Mouse (Mus musculus) layer of hippocampus, adult 8-10 months (tissue): ENCODE data around the gene Gimap8. TPM values are rescaled to one million over a fixed set of nuclear protein-coding genes. Genes with fewer than 3 reads are reported as not detected.
"Not testable (repeated sequence)": the region's sequence is repeated elsewhere in the genome, so short reads cannot be mapped to it uniquely, and the experiment has no call there.

Experiments used
- DNase-seq, 2 experiments: peaks; one replicate each; pipeline ENCODE4 v3.0.0; 2022; ENCODE audit warnings: low spot score in 2 of 2
- total RNA-seq, 4 experiments: library from RNA; stranded (reverse); gene quantifications; 2 replicates each; pipeline ENCODE4 v1.2.4; 2022

Gimap8 gene
- total RNA-seq, 4 experiments from 2014 or later, result 0.56 to 1.1 (median 0.89) TPM

GRCm38 (mm10) chr6:48677492-48678345 is 30.7 kb downstream of the Gimap8 start:
- DNase-seq, result no peak

GRCm38 (mm10) chr6:48678391-48678790 is 31.4 kb downstream of the Gimap8 start:
- DNase-seq, result no peak

GRCm38 (mm10) chr6:48679701-48680100 is 32.7 kb downstream of the Gimap8 start:
- DNase-seq, result no peak

- DNase-seq, result no peak
Measured at GRCm38 (mm10) chr6:48680421-48680820, 33.4 kb downstream of the Gimap8 start.

- no peak for DNase-seq
Measured at GRCm38 (mm10) chr6:48681472-48682090, 34.5 kb downstream of the Gimap8 start.

- DNase-seq, result no peak
Measured at GRCm38 (mm10) chr6:48682271-48682670, 35.2 kb downstream of the Gimap8 start.

- not testable (repeated sequence) for DNase-seq
Measured at GRCm38 (mm10) chr6:48683263-48683821, 36.3 kb downstream of the Gimap8 start.

- no peak for DNase-seq
Measured at GRCm38 (mm10) chr6:48684319-48684718, 37.3 kb downstream of the Gimap8 start, which contains the start of gene Gimap4. Gimap4 (plus strand) TSS chr6:48684549.

- DNase-seq, result no peak
Measured at GRCm38 (mm10) chr6:48684806-48685205, 37.8 kb downstream of the Gimap8 start.

GRCm38 (mm10) chr6:48685251-48685650 is 38.2 kb downstream of the Gimap8 start:
- no peak for DNase-seq

GRCm38 (mm10) chr6:48685694-48686665 is 38.9 kb downstream of the Gimap8 start:
- no peak for DNase-seq

- DNase-seq, result no peak
Measured at GRCm38 (mm10) chr6:48687077-48687476, 40.0 kb downstream of the Gimap8 start.

GRCm38 (mm10) chr6:48689320-48689719 is 42.3 kb downstream of the Gimap8 start:
- DNase-seq, result no peak

- no peak for DNase-seq
Measured at GRCm38 (mm10) chr6:48692962-48693361, 45.9 kb downstream of the Gimap8 start.

- DNase-seq, result no peak
Measured at GRCm38 (mm10) chr6:48696830-48697554, 50.0 kb downstream of the Gimap8 start.

GRCm38 (mm10) chr6:48697555-48697930 is 50.5 kb downstream of the Gimap8 start:
- no peak for DNase-seq

- no peak for DNase-seq
Measured at GRCm38 (mm10) chr6:48698066-48698856, 51.2 kb downstream of the Gimap8 start.

- no peak for DNase-seq
Measured at GRCm38 (mm10) chr6:48698888-48699287, 51.9 kb downstream of the Gimap8 start.

- no peak for DNase-seq
Measured at GRCm38 (mm10) chr6:48700251-48701075, 53.4 kb downstream of the Gimap8 start.
